Mouse (Mus musculus) lung, postnatal 0 days (tissue): ENCODE results near the gene Creb3l2. TPM values are rescaled to one million over a fixed set of nuclear protein-coding genes. Genes with fewer than 3 reads are reported as not detected.

Source experiments
- ATAC-seq: fragments of 200-750 bp; cut with Nextera tagmentation; 2 replicates; pipeline ENCODE4 v1.8.0; 2017; ENCODE audit warnings: moderate library complexity
- DNase-seq: peaks from one replicate; pipeline ENCODE4 v3.0.0-alpha.2; 2016; ENCODE audit warnings: low spot score
- H3K27ac ChIP-seq: fragments of 300-500 bp; sonication (generic); 2 replicates; pipeline ENCODE4 v1.5.1; 2014; ENCODE audit warnings: antibody characterized with exemption, mild to moderate bottlenecking, low read length, mixed read lengths
- H3K27me3 ChIP-seq: fragments of 300-500 bp; sonication (generic); replicated peaks from 2 replicates; pipeline ENCODE4 v1.6.1; 2014; ENCODE audit warnings: low read length, mixed read lengths; ENCODE audit not compliant: insufficient read depth
- H3K36me3 ChIP-seq: fragments of 300-500 bp; sonication (generic); 2 replicates; pipeline ENCODE4 v1.6.1; 2014; ENCODE audit warnings: low read length, mixed read lengths; ENCODE audit not compliant: insufficient read depth
- H3K4me1 ChIP-seq: fragments of 300-500 bp; sonication (generic); 2 replicates; pipeline ENCODE4 v1.6.1; 2014; ENCODE audit warnings: antibody characterized with exemption, low read depth, low read length, mixed read lengths; ENCODE audit not compliant: insufficient read depth
- H3K4me2 ChIP-seq: fragments of 300-500 bp; sonication (generic); replicated peaks from 2 replicates; pipeline ENCODE4 v1.6.1; 2014; ENCODE audit warnings: low read depth, mild to moderate bottlenecking, low read length, moderate library complexity, mixed read lengths
- H3K4me3 ChIP-seq: fragments of 300-500 bp; sonication (generic); 2 replicates; pipeline ENCODE4 v1.5.1; 2014; ENCODE audit warnings: low read depth, low read length
- H3K9ac ChIP-seq: fragments of 300-500 bp; sonication (generic); replicated peaks from 2 replicates; pipeline ENCODE4 v1.6.1; 2014; ENCODE audit warnings: low read depth, mild to moderate bottlenecking
- H3K9me3 ChIP-seq: fragments of 300-500 bp; sonication (generic); 2 replicates; pipeline ENCODE4 v1.6.1; 2016; ENCODE audit warnings: low read length, mixed read lengths
- CTCF ChIP-seq: IDR thresholded peaks from 2 replicates; pipeline ENCODE4 v1.5.1; 2016; ENCODE audit warnings: antibody characterized with exemption, mild to moderate bottlenecking
- EP300 ChIP-seq: IDR thresholded peaks from 2 replicates; pipeline ENCODE4 v1.6.1; 2016; ENCODE audit warnings: antibody characterized with exemption, mild to moderate bottlenecking, control low read depth
- WGBS: fragments of 180-500 bp; shearing (Covaris S2); extraction: QIAGEN DNeasy Blood & Tissue Kit; methylation state at CpG from one replicate; pipeline ENCODE4 v1.1.7; 2014; 5-methylcytosine and 5-hydroxymethylcytosine counted together
- polyA plus RNA-seq: library from polyadenylated mRNA; unstranded; fragments of >200 nt; fragmentation: Nextera tagmentation; extraction: Ambion mirVana; gene quantifications from 2 replicates; pipeline ENCODE4 v1.2.1, GENCODE M21; 2015

Creb3l2 gene
- polyA plus RNA-seq, 1 experiment from 2014 or later: 23.8 TPM

- TF ChIP-seq CTCF: no peak
- no peak for TF ChIP-seq EP300
- Histone ChIP-seq H3K27ac (no peak overlapping the region), H3K9ac (no peak overlapping the region), H3K4me3 (no peak overlapping the region), H3K4me1 (no peaks in the 10 kb centered on the region), H3K4me2 (no peak overlapping the region), H3K36me3 (no peaks in the 10 kb centered on the region), H3K9me3 (no peaks in the 10 kb centered on the region), H3K27me3 (no peaks in the 10 kb centered on the region)
- no peak for ATAC-seq
- DNase-seq: no peak
- 65% methylated on average over 2 of the region's 2 CpGs for WGBS
Observed at GRCm38 (mm10) chr6:37292068-37292467, 149.9 kb downstream of the Creb3l2 start.

- no peak for ATAC-seq
- Histone ChIP-seq H3K9me3 (no peaks in the 10 kb centered on the region), H3K4me2 (no peak overlapping the region)
Observed at GRCm38 (mm10) chr6:37291171-37291570, 150.8 kb downstream of the Creb3l2 start.

GRCm38 (mm10) chr6:37290691-37291090 lies 151.3 kb downstream of the Creb3l2 start:
- Histone ChIP-seq H3K4me1 (no peaks in the 10 kb centered on the region), H3K27ac (no peak overlapping the region), H3K4me3 (no peak overlapping the region), H3K4me2 (no peak overlapping the region), H3K36me3 (no peaks in the 10 kb centered on the region), H3K9ac (no peak overlapping the region), H3K27me3 (no peaks in the 10 kb centered on the region), H3K9me3 (no peaks in the 10 kb centered on the region)
- WGBS: 98% methylated on average over 3 of the region's 3 CpGs
- no peak for TF ChIP-seq CTCF
- TF ChIP-seq EP300: no peak
- DNase-seq (no peak), ATAC-seq (no peak)

More at GRCm38 (mm10) chr6:37291171-37291570, 150.8 kb downstream of the Creb3l2 start:
- H3K27ac ChIP-seq: no peak overlapping the region
- H3K4me1 ChIP-seq: no peaks in the 10 kb centered on the region
- H3K36me3 ChIP-seq: no peaks in the 10 kb centered on the region
- H3K9ac ChIP-seq: no peak overlapping the region
- DNase-seq: no peak
- TF ChIP-seq EP300: no peak
- TF ChIP-seq CTCF: no peak
- H3K27me3 ChIP-seq: no peaks in the 10 kb centered on the region
- no peak overlapping the region for H3K4me3 ChIP-seq
- 95% methylated on average over 1 of the region's 1 CpGs for WGBS

- Histone ChIP-seq H3K4me3 (no peak overlapping the region), H3K9me3 (no peaks in the 10 kb centered on the region), H3K4me2 (no peak overlapping the region), H3K27me3 (no peaks in the 10 kb centered on the region), H3K36me3 (no peaks in the 10 kb centered on the region), H3K9ac (no peak overlapping the region), H3K27ac (no peak overlapping the region), H3K4me1 (no peaks in the 10 kb centered on the region)
- TF ChIP-seq EP300: no peak
- TF ChIP-seq CTCF: no peak
- DNase-seq: no peak
- 90% methylated on average over 4 of the region's 4 CpGs for WGBS
- no peak for ATAC-seq
Observed at GRCm38 (mm10) chr6:37286134-37286533, 155.8 kb downstream of the Creb3l2 start.

- ATAC-seq: no peak
Observed at GRCm38 (mm10) chr6:37284879-37285278, 157.1 kb downstream of the Creb3l2 start.

DNA sequence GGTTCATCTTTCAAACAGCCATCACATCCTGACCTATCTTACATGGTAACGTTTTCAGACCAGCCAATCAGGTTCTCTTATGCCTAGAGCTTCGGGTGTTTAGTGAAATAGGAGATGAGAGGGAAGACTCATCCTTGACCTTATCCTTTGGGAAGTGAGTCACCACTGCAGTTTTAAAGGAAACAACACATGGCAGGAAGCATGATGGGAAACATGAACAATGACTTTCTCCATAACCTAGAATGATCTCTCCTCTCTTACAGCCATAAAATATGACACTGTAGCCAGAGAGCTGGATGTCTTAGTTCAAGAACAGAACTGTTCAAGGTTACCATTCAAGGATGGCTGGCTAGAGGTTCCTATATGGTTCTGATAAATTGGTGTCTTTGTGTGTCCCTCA lies 158.6 kb downstream of the Creb3l2 start:
- 41% methylated on average over 2 of the region's 2 CpGs for WGBS
- no peak overlapping the region for H3K4me2 ChIP-seq
- H3K4me1 ChIP-seq: no peaks in the 10 kb centered on the region
- H3K36me3 ChIP-seq: no peaks in the 10 kb centered on the region
- DNase-seq (no peak), ATAC-seq (peak; percentile 16; the same call in 1 of the 2 replicates)
- H3K27me3 ChIP-seq: no peaks in the 10 kb centered on the region
- H3K9ac ChIP-seq: no peak overlapping the region
- H3K27ac ChIP-seq: no peak overlapping the region
- TF ChIP-seq CTCF (no peak), EP300 (no peak)
- H3K9me3 ChIP-seq: no peaks in the 10 kb centered on the region
- H3K4me3 ChIP-seq: no peak overlapping the region

More at GRCm38 (mm10) chr6:37284879-37285278, 157.1 kb downstream of the Creb3l2 start:
- Histone ChIP-seq H3K9ac (no peak overlapping the region), H3K36me3 (no peaks in the 10 kb centered on the region), H3K4me3 (no peak overlapping the region), H3K27me3 (no peaks in the 10 kb centered on the region), H3K9me3 (no peaks in the 10 kb centered on the region), H3K4me1 (no peaks in the 10 kb centered on the region), H3K27ac (no peak overlapping the region), H3K4me2 (no peak overlapping the region)
- 87% methylated on average over 9 of the region's 9 CpGs for WGBS
- DNase-seq: no peak
- TF ChIP-seq CTCF (no peak), EP300 (no peak)

DNA sequence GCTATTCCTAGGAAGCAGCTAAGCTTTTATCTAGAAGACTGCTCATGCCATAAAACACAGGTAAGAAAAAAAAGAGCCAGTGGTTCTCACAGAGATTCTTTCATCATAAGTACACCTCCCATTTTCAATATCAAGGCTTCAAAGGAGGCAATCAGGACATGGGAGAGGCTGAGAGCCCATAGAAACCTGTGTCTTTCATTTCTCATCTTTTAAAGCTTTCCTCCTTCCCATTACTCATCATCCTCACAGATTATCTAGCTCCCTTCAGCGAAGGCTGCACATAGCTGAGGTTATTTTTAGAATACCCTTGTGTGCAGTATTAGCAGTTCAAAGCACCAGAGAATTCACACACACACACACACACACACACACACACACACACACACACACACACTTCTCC lies 159.3 kb downstream of the Creb3l2 start:
- Histone ChIP-seq H3K9me3 (no peaks in the 10 kb centered on the region), H3K36me3 (no peaks in the 10 kb centered on the region), H3K4me3 (no peak overlapping the region), H3K27ac (no peak overlapping the region), H3K4me1 (no peaks in the 10 kb centered on the region), H3K9ac (no peak overlapping the region), H3K27me3 (no peaks in the 10 kb centered on the region), H3K4me2 (no peak overlapping the region)
- no peak for ATAC-seq
- no peak for TF ChIP-seq EP300
- TF ChIP-seq CTCF: no peak
- DNase-seq: no peak
- WGBS: 35% methylated on average over 1 of the region's 1 CpGs

Other genes starting within 250 kb of the Creb3l2 start
- 0.33 and 0.45 TPM in 2 replicates for gene Dgki, start 142.0 kb downstream of the Creb3l2 start, polyA plus RNA-seq
- not detected in 2 replicates for gene Akr1d1, start 88.0 kb upstream of the Creb3l2 start, polyA plus RNA-seq